Mouse (Mus musculus) cortical plate, adult 2 months (tissue): ENCODE measurements at regions not wholly inside any gene's neighbourhood (a gene's known extent, or its start where the extent isn't known, plus 50 kb on each side); places are given as distances from the start of the nearest gene placed in this dataset.

Source experiments
- H3K27ac ChIP-seq: fragments of 200-500 bp; 2 replicates; pipeline ENCODE4 v1.5.1; 2012; ENCODE audit warnings: low read length, control low read depth, inconsistent platforms; ENCODE audit not compliant: insufficient read depth
- H3K4me1 ChIP-seq: fragments of 200-500 bp; 2 replicates; pipeline ENCODE4 v1.6.1; 2011; ENCODE audit warnings: low read length; ENCODE audit not compliant: control insufficient read depth, insufficient read depth
- H3K4me3 ChIP-seq: fragments of 200-500 bp; 2 replicates; pipeline ENCODE4 v1.5.1; 2011; ENCODE audit warnings: mild to moderate bottlenecking, low read length, control low read depth; ENCODE audit not compliant: insufficient read depth
- CTCF ChIP-seq: fragments of 200-500 bp; IDR thresholded peaks from 2 replicates; pipeline ENCODE4 v1.5.1; 2011; ENCODE audit warnings: mild to moderate bottlenecking, control low read depth, low read length; ENCODE audit not compliant: insufficient read depth; ENCODE audit errors: extremely low read depth
- POLR2A ChIP-seq: fragments of 200-500 bp; IDR thresholded peaks from 2 replicates; pipeline ENCODE4 v1.6.1; 2011; ENCODE audit warnings: mild to moderate bottlenecking, low read length, control low read depth; ENCODE audit not compliant: insufficient read depth; ENCODE audit errors: extremely low read depth

- no peak overlapping the region for H3K4me3 ChIP-seq
- TF ChIP-seq CTCF (no peak), POLR2A (no peak)
- no peak overlapping the region for H3K27ac ChIP-seq
- no peaks in the 10 kb centered on the region for H3K4me1 ChIP-seq
Observed at GRCm38 (mm10) chr2:160228331-160229035, 105.5 kb downstream of the Gm826 start.

GRCm38 (mm10) chr2:160225450-160225849, 108.5 kb downstream of the Gm826 start:
- Histone ChIP-seq H3K27ac (no peak overlapping the region), H3K4me1 (no peaks in the 10 kb centered on the region), H3K4me3 (no peak overlapping the region)
- TF ChIP-seq CTCF (no peak), POLR2A (no peak)

GRCm38 (mm10) chr2:160223366-160223765, 110.6 kb downstream of the Gm826 start:
- Histone ChIP-seq H3K4me1 (no peaks in the 10 kb centered on the region), H3K27ac (no peak overlapping the region), H3K4me3 (no peak overlapping the region)
- TF ChIP-seq CTCF (no peak), POLR2A (no peak)

- Histone ChIP-seq H3K27ac (no peak overlapping the region), H3K4me3 (no peak overlapping the region), H3K4me1 (no peaks in the 10 kb centered on the region)
- TF ChIP-seq POLR2A (no peak), CTCF (no peak)
Observed at GRCm38 (mm10) chr2:160221772-160222171, 112.2 kb downstream of the Gm826 start.

- H3K4me3 ChIP-seq = no peak overlapping the region
- no peaks in the 10 kb centered on the region for H3K4me1 ChIP-seq
- no peak overlapping the region for H3K27ac ChIP-seq
- no peak for TF ChIP-seq CTCF
- no peak for TF ChIP-seq POLR2A
Observed at GRCm38 (mm10) chr2:160220562-160221021, 113.4 kb downstream of the Gm826 start.

GRCm38 (mm10) chr2:160214032-160214812, 119.7 kb downstream of the Gm826 start:
- H3K27ac ChIP-seq = no peak overlapping the region
- TF ChIP-seq POLR2A (no peak), CTCF (no peak)
- no peaks in the 10 kb centered on the region for H3K4me1 ChIP-seq
- no peak overlapping the region for H3K4me3 ChIP-seq

GRCm38 (mm10) chr2:160210507-160210906, 123.5 kb downstream of the Gm826 start:
- TF ChIP-seq POLR2A (no peak), CTCF (no peak)
- H3K4me1 ChIP-seq = peaks cover 4% of the 10 kb centered on the region; the same call in 1 of the 2 replicates
- no peak overlapping the region for H3K4me3 ChIP-seq
- H3K27ac ChIP-seq = no peak overlapping the region

- no peak overlapping the region for H3K27ac ChIP-seq
- H3K4me1 ChIP-seq = peaks cover 4% of the 10 kb centered on the region; the same call in 1 of the 2 replicates
- H3K4me3 ChIP-seq = no peak overlapping the region
- TF ChIP-seq POLR2A (no peak), CTCF (no peak)
Observed at GRCm38 (mm10) chr2:160209589-160210264, 124.2 kb downstream of the Gm826 start.

- Histone ChIP-seq H3K4me1 (peaks cover 4% of the 10 kb centered on the region; the same call in 1 of the 2 replicates), H3K4me3 (no peak overlapping the region), H3K27ac (no peak overlapping the region)
- no peak for TF ChIP-seq POLR2A
- TF ChIP-seq CTCF = no peak
Observed at GRCm38 (mm10) chr2:160208295-160208694, 125.7 kb downstream of the Gm826 start.
